Mouse (Mus musculus) erythroblast, embryonic 14.5 days (primary cell): ENCODE data around the gene Rad54l2. TPM values are rescaled to one million over a fixed set of nuclear protein-coding genes. Genes with fewer than 3 reads are reported as not detected.

Source experiments
- H3K27me3 ChIP-seq: 2 replicates; pipeline ENCODE4 v1.6.1; 2012; ENCODE audit warnings: inconsistent platforms; ENCODE audit not compliant: control insufficient read depth
- H3K36me3 ChIP-seq: 2 replicates; pipeline ENCODE4 v1.6.1; 2012; ENCODE audit warnings: mild to moderate bottlenecking, inconsistent platforms; ENCODE audit not compliant: control insufficient read depth
- H3K4me1 ChIP-seq: 2 replicates; pipeline ENCODE4 v1.6.1; 2012; ENCODE audit warnings: inconsistent platforms; ENCODE audit not compliant: control insufficient read depth
- H3K4me3 ChIP-seq: replicated peaks from 2 replicates; pipeline ENCODE3; 2012; ENCODE audit warnings: moderate library complexity, mild to moderate bottlenecking, inconsistent platforms
- H3K9me3 ChIP-seq: 2 replicates; pipeline ENCODE4 v1.6.1; 2012; ENCODE audit warnings: low read length, inconsistent platforms, mixed read lengths; ENCODE audit not compliant: control insufficient read depth
- GATA1 ChIP-seq: IDR thresholded peaks from 2 replicates; pipeline ENCODE4 v1.6.1; 2012; ENCODE audit warnings: low read length, inconsistent platforms, mixed read lengths
- TAL1 ChIP-seq: IDR thresholded peaks from 3 replicates; pipeline ENCODE4 v1.6.1; 2012; ENCODE audit warnings: low read length, inconsistent platforms, mixed read lengths
- polyA plus RNA-seq: library from polyadenylated mRNA; stranded (reverse); fragments of >175 nt; gene quantifications from 2 replicates; pipeline ENCODE4 v1.2.3, GENCODE M21; 2012

Rad54l2 gene
- polyA plus RNA-seq, 1 experiment = 0.24 TPM

GRCm38 (mm10) chr9:106664856-106665255 lies 124.1 kb downstream of the Rad54l2 start:
- Histone ChIP-seq H3K4me3 (no peak overlapping the region), H3K36me3 (peaks cover 29% of the 10 kb centered on the region), H3K4me1 (no peaks in the 10 kb centered on the region), H3K9me3 (no peaks in the 10 kb centered on the region), H3K27me3 (no peaks in the 10 kb centered on the region)
- TF ChIP-seq TAL1 (no peak), GATA1 (no peak)

DNA sequence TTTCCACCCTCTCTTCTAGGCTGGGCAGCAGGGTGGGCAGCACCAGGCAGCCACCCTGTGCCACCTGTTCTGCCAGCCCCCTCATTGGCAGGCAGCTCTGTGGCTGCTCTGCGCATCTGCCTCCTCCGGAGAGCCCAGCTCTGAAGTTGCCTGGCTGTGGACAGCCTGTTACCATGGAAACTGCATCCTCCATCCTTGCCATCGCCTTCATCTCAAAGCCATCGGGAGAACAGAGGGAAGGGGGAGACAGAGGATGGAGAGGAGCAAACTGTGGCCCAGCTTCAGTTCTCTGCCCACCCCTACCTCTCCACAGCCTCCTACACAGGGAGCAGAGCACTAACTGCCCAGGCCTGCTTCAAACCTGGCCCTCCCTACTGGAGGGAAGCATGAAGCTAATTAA lies 124.6 kb downstream of the Rad54l2 start:
- no peaks in the 10 kb centered on the region for H3K27me3 ChIP-seq
- no peak for TF ChIP-seq GATA1
- no peak for TF ChIP-seq TAL1
- no peaks in the 10 kb centered on the region for H3K9me3 ChIP-seq
- no peaks in the 10 kb centered on the region for H3K4me1 ChIP-seq
- peaks cover 29% of the 10 kb centered on the region for H3K36me3 ChIP-seq
- no peak overlapping the region for H3K4me3 ChIP-seq

DNA sequence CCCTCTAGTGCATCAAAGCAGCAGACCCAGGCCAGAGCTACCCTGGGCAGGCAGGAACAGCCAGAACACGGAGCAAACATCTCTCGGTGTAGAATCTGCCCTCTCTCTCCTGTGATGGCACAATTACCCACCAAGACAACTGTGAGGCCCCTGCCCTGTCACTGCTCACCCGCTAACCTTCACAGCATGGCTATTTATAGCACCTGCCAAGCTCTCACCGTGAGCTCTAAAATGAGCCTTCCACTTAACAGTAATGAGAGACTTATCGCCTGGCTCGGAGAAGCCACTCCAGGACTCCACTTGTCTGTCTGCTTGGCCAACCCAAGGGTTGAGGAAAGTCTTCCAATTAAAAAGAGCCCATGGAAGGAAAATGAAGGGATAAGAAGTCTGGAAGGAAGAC lies 125.8 kb downstream of the Rad54l2 start:
- no peak for TF ChIP-seq GATA1
- no peak for TF ChIP-seq TAL1
- Histone ChIP-seq H3K9me3 (no peaks in the 10 kb centered on the region), H3K4me3 (no peak overlapping the region), H3K36me3 (peaks cover 31% of the 10 kb centered on the region; the same call in 1 of the 2 replicates), H3K27me3 (no peaks in the 10 kb centered on the region), H3K4me1 (no peaks in the 10 kb centered on the region)

DNA sequence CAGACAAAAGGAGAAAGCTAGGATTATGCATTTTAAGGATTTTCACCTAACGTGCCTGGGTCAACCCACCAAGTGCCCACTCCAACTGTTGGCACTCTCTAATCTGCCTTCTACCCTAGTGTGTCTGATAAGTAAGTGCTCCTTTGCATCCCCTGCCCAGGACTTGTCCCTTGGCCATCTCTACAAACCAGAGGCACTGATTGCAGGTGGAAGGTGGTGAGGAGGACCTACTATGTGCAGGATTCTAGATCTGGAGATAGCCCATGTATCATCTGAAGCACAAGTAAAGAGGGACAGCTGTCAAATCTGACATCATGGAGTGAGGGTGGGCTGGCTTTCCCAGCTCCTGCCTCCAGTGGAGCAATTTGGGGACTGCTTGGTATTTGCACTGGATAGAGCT lies 129.1 kb downstream of the Rad54l2 start:
- TF ChIP-seq TAL1 = no peak
- no peak for TF ChIP-seq GATA1
- Histone ChIP-seq H3K9me3 (no peaks in the 10 kb centered on the region), H3K4me1 (no peaks in the 10 kb centered on the region), H3K4me3 (no peak overlapping the region), H3K27me3 (peaks cover 18% of the 10 kb centered on the region), H3K36me3 (peaks cover 28% of the 10 kb centered on the region; the same call in 1 of the 2 replicates)

DNA sequence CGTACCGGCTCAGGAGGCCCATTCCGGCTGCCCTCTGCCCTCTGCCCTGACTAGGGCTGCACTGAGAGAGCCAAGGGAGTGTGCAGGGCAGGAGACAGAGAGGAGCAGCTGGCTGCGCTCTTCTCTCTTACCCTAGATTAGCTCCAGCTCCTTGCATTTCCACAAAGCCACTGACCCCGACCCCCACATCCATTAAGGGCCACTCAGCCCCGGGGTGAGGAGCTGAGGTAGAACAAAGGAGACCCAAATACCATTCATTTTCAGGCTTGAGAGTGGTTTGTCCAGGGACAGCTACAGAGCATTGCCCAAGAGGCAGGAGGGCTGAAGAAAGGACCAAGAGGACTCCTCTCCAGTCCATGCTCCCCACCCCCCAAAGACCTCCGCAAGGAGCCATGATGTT lies 129.6 kb downstream of the Rad54l2 start:
- H3K27me3 ChIP-seq = peaks cover 23% of the 10 kb centered on the region
- TF ChIP-seq TAL1 (no peak), GATA1 (no peak)
- no peaks in the 10 kb centered on the region for H3K4me1 ChIP-seq
- peaks cover 28% of the 10 kb centered on the region; the same call in 1 of the 2 replicates for H3K36me3 ChIP-seq
- H3K9me3 ChIP-seq = no peaks in the 10 kb centered on the region
- no peak overlapping the region for H3K4me3 ChIP-seq

DNA sequence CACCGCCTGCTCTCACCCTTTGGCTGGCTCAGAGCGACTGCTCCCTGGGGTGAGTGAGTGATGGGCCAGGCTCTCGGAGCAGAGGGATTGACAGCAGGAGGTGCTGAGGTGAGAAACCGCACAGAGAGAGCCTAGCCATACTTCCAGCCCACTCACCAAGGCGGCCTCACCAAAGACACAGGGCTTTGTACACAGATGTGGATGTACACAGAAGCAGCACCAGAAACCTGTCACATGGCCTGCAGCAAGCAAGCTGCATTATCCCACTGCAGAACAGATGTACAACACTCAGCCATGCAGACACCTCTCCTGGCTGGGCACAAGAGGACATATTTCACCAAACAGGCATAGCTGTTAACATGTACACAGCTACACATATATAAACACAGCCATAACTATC lies 131.4 kb downstream of the Rad54l2 start:
- no peak overlapping the region for H3K4me3 ChIP-seq
- H3K27me3 ChIP-seq = peaks cover 31% of the 10 kb centered on the region
- H3K4me1 ChIP-seq = no peaks in the 10 kb centered on the region
- peaks cover 28% of the 10 kb centered on the region; the same call in 1 of the 2 replicates for H3K36me3 ChIP-seq
- H3K9me3 ChIP-seq = no peaks in the 10 kb centered on the region
- TF ChIP-seq TAL1 (no peak), GATA1 (no peak)

- Histone ChIP-seq H3K27me3 (peaks cover 31% of the 10 kb centered on the region), H3K9me3 (no peaks in the 10 kb centered on the region), H3K4me1 (no peaks in the 10 kb centered on the region), H3K4me3 (no peak overlapping the region), H3K36me3 (peaks cover 20% of the 10 kb centered on the region; the same call in 1 of the 2 replicates)
- TF ChIP-seq TAL1 = no peak
These were observed 132.2 kb downstream of the Rad54l2 start for GRCm38 (mm10) chr9:106656820-106657219.

DNA sequence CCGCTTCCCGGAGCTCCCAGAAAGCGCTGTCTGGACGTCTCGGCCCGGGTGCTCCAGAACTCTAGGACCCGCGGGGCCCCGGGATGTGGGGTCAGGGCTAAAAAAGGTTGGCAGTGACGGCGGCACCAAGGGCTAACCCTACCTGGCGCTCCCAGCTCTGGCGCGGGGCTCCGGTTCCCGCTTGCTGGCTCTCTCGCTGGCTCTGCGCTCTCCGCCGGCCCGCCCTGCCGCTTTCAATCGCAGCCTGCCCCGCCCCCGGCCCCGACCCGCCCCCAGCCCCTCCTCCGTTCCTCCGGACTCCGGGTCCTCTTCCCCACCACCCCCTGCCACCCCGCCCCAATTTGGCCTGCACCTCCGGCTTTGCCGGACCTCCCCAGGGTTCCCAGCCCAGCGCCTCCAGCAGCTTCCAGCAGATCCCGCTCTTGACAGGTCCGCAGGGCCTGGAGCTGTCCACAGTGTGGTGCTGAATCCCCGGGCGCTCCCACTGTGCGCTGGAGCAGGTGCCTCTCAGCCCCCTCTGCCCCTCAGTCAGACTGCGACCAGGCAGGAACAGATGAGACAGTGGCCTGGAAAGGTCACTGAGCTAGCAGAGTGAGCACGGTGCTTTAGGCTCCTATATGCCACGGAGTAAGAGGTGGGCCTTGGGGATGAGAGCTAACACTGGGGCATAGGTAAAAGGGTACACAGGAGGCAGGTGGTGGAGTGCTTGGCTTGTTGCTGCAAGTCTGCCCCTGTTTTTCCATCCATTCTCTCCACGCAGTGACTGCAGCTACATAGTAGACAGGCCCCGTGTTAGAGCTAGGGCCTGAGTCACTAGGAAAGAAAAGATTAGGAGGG lies 132.9 kb downstream of the Rad54l2 start, which contains the start of gene Grm2:
Gene Grm2, minus strand, starts transcription at position 199 of the 837 bp plus-strand sequence.
- Histone ChIP-seq H3K9me3 (no peaks in the 10 kb centered on the region), H3K4me1 (no peaks in the 10 kb centered on the region), H3K36me3 (peaks cover 13% of the 10 kb centered on the region; the same call in 1 of the 2 replicates), H3K4me3 (no peak within 1 kb of the TSS), H3K27me3 (peaks cover 31% of the 10 kb centered on the region)
- TF ChIP-seq TAL1 (no peak), GATA1 (no peak)

- Histone ChIP-seq H3K9me3 (no peaks in the 10 kb centered on the region), H3K4me3 (no peak overlapping the region), H3K27me3 (peaks cover 33% of the 10 kb centered on the region), H3K36me3 (no peaks in the 10 kb centered on the region), H3K4me1 (no peaks in the 10 kb centered on the region)
- TF ChIP-seq TAL1 (no peak), GATA1 (no peak)
These were observed 136.3 kb downstream of the Rad54l2 start for GRCm38 (mm10) chr9:106652720-106653119.

DNA sequence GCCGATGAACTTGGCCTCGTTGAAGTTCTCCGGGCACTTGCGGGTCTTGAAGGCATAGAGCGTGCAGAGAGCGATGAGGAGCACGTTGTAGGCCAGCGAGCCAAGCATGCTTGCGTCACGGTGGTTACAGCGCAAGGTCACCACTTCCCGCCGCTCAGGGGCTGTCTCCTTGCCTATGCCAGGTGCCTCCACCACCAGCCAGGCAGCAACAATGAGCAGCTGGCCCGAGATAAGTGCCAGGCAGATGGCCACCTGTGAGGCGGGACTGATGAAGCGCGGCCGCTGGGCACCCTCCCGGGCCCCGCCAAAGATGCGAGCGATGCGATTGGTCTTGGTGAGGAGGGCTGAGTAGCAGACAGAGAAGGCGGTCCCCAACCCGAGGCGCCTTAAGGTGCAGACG lies 141.8 kb downstream of the Rad54l2 start:
- no peaks in the 10 kb centered on the region for H3K4me1 ChIP-seq
- H3K36me3 ChIP-seq = no peaks in the 10 kb centered on the region
- H3K4me3 ChIP-seq = no peak overlapping the region
- H3K9me3 ChIP-seq = no peaks in the 10 kb centered on the region
- TF ChIP-seq GATA1 (no peak), TAL1 (no peak)
- H3K27me3 ChIP-seq = peaks cover 8% of the 10 kb centered on the region
